Mouse (Mus musculus) gastrocnemius, postnatal 10 days (tissue): ENCODE measurements around the gene Eif3c. TPM values are rescaled to one million over a fixed set of nuclear protein-coding genes. Genes with fewer than 3 reads are reported as not detected.

Experiments used
- microRNA-seq, 2 experiments: library from miRNA; unstranded; fragments of <30 nt; microRNA quantifications; one replicate each; pipeline ENCODE4 v1.2.0; 2021
- total RNA-seq, 2 experiments: library from RNA; stranded (reverse); gene quantifications; 2 replicates each; pipeline ENCODE4 v1.2.3; 2021

Gene Eif3c
- total RNA-seq, 2 experiments from 2014 or later, result 147 to 153 TPM

Small RNA genes lying within 50 kb of the gene (microRNA-seq; reads per million reads assigned to microRNA genes)
- gene Mir7059, result 0.50 to 0.95 reads per million in 2 experiments

Other genes with a start within 250 kb of the Eif3c start
- gene Lat, start 196.8 kb downstream of the Eif3c start, total RNA-seq, result 1 to 10 TPM in 1 of 2 experiments, under 1 TPM in 1; 0.42 to 1.1 TPM
- 10 to 100 TPM; 25.1 to 28.0 TPM for gene Spns1, start 189.0 kb downstream of the Eif3c start, total RNA-seq
- 1 to 10 TPM; 3.1 to 3.2 TPM for gene Nfatc2ip, start 169.7 kb downstream of the Eif3c start, total RNA-seq
- under 1 TPM; 0.35 to 0.72 TPM for gene Cd19, start 151.5 kb downstream of the Eif3c start, total RNA-seq
- gene Rabep2, start 137.7 kb downstream of the Eif3c start, total RNA-seq, result 10 to 100 TPM; 11.4 to 15.2 TPM
- gene Atp2a1, start 103.3 kb downstream of the Eif3c start, total RNA-seq, result over 10,000 TPM; 11,325 to 12,607 TPM
- gene Sh2b1, start 91.0 kb downstream of the Eif3c start, total RNA-seq, result 10 to 100 TPM; 52.0 to 53.7 TPM
- gene Tufm, start 79.0 kb downstream of the Eif3c start, total RNA-seq, result 100 to 1,000 TPM in 1 of 2 experiments, 10 to 100 TPM in 1; 99.0 to 114 TPM
- 10 to 100 TPM; 33.6 to 45.6 TPM for gene Atxn2l, start 63.0 kb downstream of the Eif3c start, total RNA-seq
- gene Apobr, start 18.5 kb upstream of the Eif3c start, total RNA-seq, result 1 to 10 TPM in 1 of 2 experiments, under 1 TPM in 1; 0.59 to 1.0 TPM
- gene Cln3, start 19.4 kb upstream of the Eif3c start, total RNA-seq, result 10 to 100 TPM in 1 of 2 experiments, 1 to 10 TPM in 1; 6.3 to 14.3 TPM
- not detected for gene Il27, start 28.5 kb upstream of the Eif3c start, total RNA-seq
- 10 to 100 TPM; 19.0 to 25.3 TPM for gene Nupr1, start 64.5 kb upstream of the Eif3c start, total RNA-seq
- 10 to 100 TPM; 21.9 to 22.9 TPM for gene Sgf29, start 82.9 kb upstream of the Eif3c start, total RNA-seq
- gene Sult1a1, start 110.0 kb upstream of the Eif3c start, total RNA-seq, result 10 to 100 TPM; 13.8 to 24.7 TPM
- 10 to 100 TPM; 53.6 to 54.4 TPM for gene Bola2, start 129.0 kb upstream of the Eif3c start, total RNA-seq
- 1 to 10 TPM; 4.2 to 6.1 TPM for gene Slx1b, start 129.4 kb upstream of the Eif3c start, total RNA-seq
- 1 to 10 TPM; 5.0 to 7.0 TPM for gene Coro1a, start 141.4 kb upstream of the Eif3c start, total RNA-seq
- 10 to 100 TPM; 43.7 to 54.7 TPM for gene Mapk3, start 193.2 kb upstream of the Eif3c start, total RNA-seq
- 1 to 10 TPM; 1.0 to 4.0 TPM for gene Gdpd3, start 199.9 kb upstream of the Eif3c start, total RNA-seq
- gene Ypel3, start 210.5 kb upstream of the Eif3c start, total RNA-seq, result 10 to 100 TPM; 56.3 to 62.9 TPM
- gene Tbx6, start 215.1 kb upstream of the Eif3c start, total RNA-seq, result under 1 TPM; 0.38 to 0.75 TPM
- gene Ppp4c, start 226.1 kb upstream of the Eif3c start, total RNA-seq, result 10 to 100 TPM; 44.2 to 48.8 TPM
- 10 to 100 TPM; 10.3 to 10.5 TPM for gene Fam57b, start 231.3 kb upstream of the Eif3c start, total RNA-seq